Mouse (Mus musculus): ENCODE measurements at regions not wholly inside any gene's neighbourhood (a gene's known extent, or its start where the extent isn't known, plus 50 kb on each side); places are given as distances from the start of the nearest gene placed in this dataset.
A peak's percentile ranks its signal among the peaks of the same experiment; 100 is the strongest.

- DNase-seq, result no peak
Observed at GRCm38 (mm10) chr16:51675988-51676387, 355.0 kb upstream of the Cblb start.

GRCm38 (mm10) chr16:51690861-51691260, 340.2 kb upstream of the Cblb start:
- DNase-seq, result no peak

GRCm38 (mm10) chr16:51705026-51705425, 326.0 kb upstream of the Cblb start:
- no peak for DNase-seq

- no peak for DNase-seq
Observed at GRCm38 (mm10) chr16:51718695-51719094, 312.3 kb upstream of the Cblb start.

- no peak for DNase-seq
Observed at GRCm38 (mm10) chr16:51719637-51720036, 311.4 kb upstream of the Cblb start.

GRCm38 (mm10) chr16:51722682-51723081, 308.3 kb upstream of the Cblb start:
- no peak for DNase-seq

GRCm38 (mm10) chr16:51741875-51742274, 289.1 kb upstream of the Cblb start:
- DNase-seq, result no peak

- no peak for DNase-seq
Observed at GRCm38 (mm10) chr16:51751878-51752277, 279.1 kb upstream of the Cblb start.

GRCm38 (mm10) chr16:51758361-51759227, 272.4 kb upstream of the Cblb start:
- DNase-seq, result no peak

- no peak for DNase-seq
Observed at GRCm38 (mm10) chr16:51759228-51759647, 271.8 kb upstream of the Cblb start.

- DNase-seq, result peak; percentile 50
Observed at GRCm38 (mm10) chr16:51767556-51767955, 263.5 kb upstream of the Cblb start.

- DNase-seq, result no peak
Observed at GRCm38 (mm10) chr16:51778920-51779319, 252.1 kb upstream of the Cblb start.

- no peak for DNase-seq
Observed at GRCm38 (mm10) chr16:51795003-51795402, 236.0 kb upstream of the Cblb start.

- DNase-seq, result no peak
Observed at GRCm38 (mm10) chr16:51807323-51807722, 223.7 kb upstream of the Cblb start.

GRCm38 (mm10) chr16:51809120-51809519, 221.9 kb upstream of the Cblb start:
- DNase-seq, result no peak

- DNase-seq, result no peak
Observed at GRCm38 (mm10) chr16:51811073-51811472, 220.0 kb upstream of the Cblb start.

- DNase-seq, result no peak
Observed at GRCm38 (mm10) chr16:51842770-51843169, 188.3 kb upstream of the Cblb start.

GRCm38 (mm10) chr16:51845539-51845938, 185.5 kb upstream of the Cblb start:
- no peak for DNase-seq

- DNase-seq, result no peak
Observed at GRCm38 (mm10) chr16:51880711-51881110, 150.3 kb upstream of the Cblb start.

- no peak for DNase-seq
Observed at GRCm38 (mm10) chr16:51881127-51881526, 149.9 kb upstream of the Cblb start.

GRCm38 (mm10) chr16:51883813-51884212, 147.2 kb upstream of the Cblb start:
- DNase-seq, result no peak

- no peak for DNase-seq
Observed at GRCm38 (mm10) chr16:51887496-51887895, 143.5 kb upstream of the Cblb start.

- no peak for DNase-seq
Observed at GRCm38 (mm10) chr16:51905588-51905987, 125.4 kb upstream of the Cblb start.

GRCm38 (mm10) chr16:51906686-51907085, 124.3 kb upstream of the Cblb start:
- no peak for DNase-seq

- no peak for DNase-seq
Observed at GRCm38 (mm10) chr16:51910046-51910445, 121.0 kb upstream of the Cblb start.
